ENCODE assay signal across 8 mouse cellular contexts in the genomic region with DNA sequence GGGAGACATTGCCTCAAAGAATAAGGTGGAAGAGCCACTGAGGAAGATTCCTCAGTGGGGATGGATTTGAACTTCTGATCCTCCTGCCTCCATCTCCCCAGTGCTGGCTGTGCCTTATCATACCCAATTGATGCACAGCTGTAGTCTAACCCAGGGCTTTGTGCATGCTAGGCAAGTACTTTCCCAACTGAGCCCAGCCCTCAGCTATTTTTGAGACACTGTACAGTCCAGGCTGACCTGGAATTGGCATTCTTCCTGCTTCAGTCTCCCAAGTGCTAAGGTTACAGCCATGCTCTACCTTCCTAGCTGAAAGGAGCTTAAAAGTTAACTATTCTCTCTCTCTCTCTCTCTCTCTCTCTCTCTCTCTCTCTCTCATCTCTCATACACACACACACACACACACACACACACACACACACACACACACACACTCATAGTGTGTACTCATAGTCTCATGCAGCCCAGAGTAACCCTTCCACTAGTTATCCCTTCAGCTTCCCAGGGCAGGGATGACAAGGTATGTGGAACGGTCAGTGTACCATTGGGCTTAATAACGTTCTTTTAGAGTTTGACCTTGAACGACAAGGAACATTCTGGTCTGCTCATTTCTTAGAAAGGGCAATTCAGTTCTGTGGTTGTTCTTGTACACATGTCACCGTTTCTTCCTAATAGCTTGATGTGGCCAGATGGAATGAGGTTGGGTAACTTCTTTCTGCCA. TPM values are rescaled to one million over a fixed set of nuclear protein-coding genes. Genes with fewer than 3 reads are reported as not detected.
A peak's percentile ranks its signal among the peaks of the same experiment; 100 is the strongest.
DNase-seq lines count a peak whose midpoint lies in the region; ATAC-seq lines count a peak whose summit lies in the region.
"Not testable (repeated sequence)": the region's sequence is repeated elsewhere in the genome, so short reads cannot be mapped to it uniquely, and the experiment has no call there.

No protein-coding gene starts in this region.

- 0 out of 2 replicates have a peak, but pooled peaks have one; percentile 25 for ATAC-seq in erythroid progenitor cell, adult 5-6 weeks (replicated peaks; ENCODE audit: low FRiP score, poor library complexity, severe bottlenecking)
- ATAC-seq in heart, embryonic 16.5 days (replicated peaks; ENCODE audit: extremely low read depth, insufficient read depth, low FRiP score): peak; percentile 32; the same call in 1 of the 2 replicates
- ATAC-seq in inflammation-experienced regulatory T-cells, adult 6 months: peak; percentile 29
- 0 out of 2 replicates have a peak, but pooled peaks have one; percentile 29 for ATAC-seq in megakaryocyte progenitor cell, adult 5-6 weeks (replicated peaks; ENCODE audit: poor library complexity)

- 61% methylated on average over 4 of the region's 4 CpGs for WGBS in heart, embryonic 16.5 days

- peak; percentile 43 for DNase-seq in kidney, adult 11 months
- peak; percentile 51 for DNase-seq in kidney, adult 9 months
- DNase-seq in naive thymus-derived CD4-positive, alpha-beta T cell, adult 2 months (ENCODE audit: low read depth): peak; percentile 59
- peak; percentile 20 for DNase-seq in testis, postnatal 10 days (ENCODE audit: low spot score)

- not testable (repeated sequence) for H3K9ac ChIP-seq in heart, embryonic 16.5 days (ENCODE audit: low read length)

- not testable (repeated sequence) for H3K36me3 ChIP-seq in heart, embryonic 16.5 days (ENCODE audit: control insufficient read depth, insufficient read depth)

- H3K4me1 ChIP-seq in heart, embryonic 16.5 days (ENCODE audit: control insufficient read depth, insufficient read depth, low read length): not testable (repeated sequence)

- H3K27me3 ChIP-seq in heart, embryonic 16.5 days (ENCODE audit: control insufficient read depth, insufficient read depth, low read length): not testable (repeated sequence)

- H3K9me3 ChIP-seq in heart, embryonic 16.5 days (replicated peaks; ENCODE audit: control insufficient read depth, low read length): not testable (repeated sequence)

- H3K4me3 ChIP-seq in heart, embryonic 16.5 days (ENCODE audit: low read length): not testable (repeated sequence)

- H3K27ac ChIP-seq in heart, embryonic 16.5 days (ENCODE audit: low read length): not testable (repeated sequence)

- not testable (repeated sequence) for H3K4me2 ChIP-seq in heart, embryonic 16.5 days (ENCODE audit: low read depth, low read length)

RNA-seq across cellular contexts. Expression of a gene that starts 20.4 kb away (rescaled TPM):
- total RNA-seq in erythroid progenitor cell, adult 5-6 weeks (2015; ENCODE audit: low replicate concordance): 23.8 and 33.1 TPM in 2 replicates
- 22.3 and 38.0 TPM in 2 replicates for total RNA-seq in erythroid progenitor cell, adult 5-6 weeks (2017; ENCODE audit: low replicate concordance)
- 8.9 and 10.1 TPM in 2 replicates for polyA plus RNA-seq in heart, embryonic 16.5 days (2015; fragmentation: Nextera tagmentation; extraction: Ambion mirVana)
- 10 to 100 TPM; 12.8 to 21.3 (median 19.8) TPM for polyA plus RNA-seq in inflammation-experienced regulatory T-cells, adult 6 months (2017; shearing (Covaris generic))
- total RNA-seq in megakaryocyte progenitor cell, adult 5-6 weeks (2015): 19.3 and 22.6 TPM in 2 replicates
- 17.3 and 20.8 TPM in 2 replicates for total RNA-seq in megakaryocyte progenitor cell, adult 5-6 weeks (2017)

RNA-seq across cellular contexts. Expression of a gene that starts 25.5 kb away (rescaled TPM):
- total RNA-seq in erythroid progenitor cell, adult 5-6 weeks (2015; ENCODE audit: low replicate concordance): 59.5 and 114 TPM in 2 replicates
- total RNA-seq in erythroid progenitor cell, adult 5-6 weeks (2017; ENCODE audit: low replicate concordance): 60.1 and 88.2 TPM in 2 replicates
- polyA plus RNA-seq in heart, embryonic 16.5 days (2015; fragmentation: Nextera tagmentation; extraction: Ambion mirVana): 142 and 151 TPM in 2 replicates
- polyA plus RNA-seq in inflammation-experienced regulatory T-cells, adult 6 months (2017; shearing (Covaris generic)): 100 to 1,000 TPM; 248 to 321 (median 312) TPM
- total RNA-seq in megakaryocyte progenitor cell, adult 5-6 weeks (2015): 219 and 228 TPM in 2 replicates
- total RNA-seq in megakaryocyte progenitor cell, adult 5-6 weeks (2017): 452 and 486 TPM in 2 replicates
